Mouse (Mus musculus) lung, embryonic 15.5 days (tissue): ENCODE measurements at regions not wholly inside any gene's neighbourhood (a gene's known extent, or its start where the extent isn't known, plus 50 kb on each side); places are given as distances from the start of the nearest gene placed in this dataset.

ENCODE experiments used
- ATAC-seq: fragments of 200-750 bp; cut with Nextera tagmentation; 2 replicates; pipeline ENCODE4 v1.8.0; 2017; ENCODE audit warnings: moderate number of reproducible peaks, borderline replicate concordance; ENCODE audit not compliant: low FRiP score, low TSS enrichment; ENCODE audit errors: extremely low read depth
- H3K27ac ChIP-seq: fragments of 300-500 bp; sonication (generic); 2 replicates; pipeline ENCODE4 v1.5.1; 2015; ENCODE audit warnings: moderate library complexity, mild to moderate bottlenecking, inconsistent platforms
- H3K27me3 ChIP-seq: fragments of 300-500 bp; sonication (generic); 2 replicates; pipeline ENCODE4 v1.6.1; 2015; ENCODE audit warnings: inconsistent platforms
- H3K36me3 ChIP-seq: fragments of 300-500 bp; sonication (generic); 2 replicates; pipeline ENCODE4 v1.6.1; 2015; ENCODE audit warnings: inconsistent platforms
- H3K4me1 ChIP-seq: fragments of 300-500 bp; sonication (generic); 2 replicates; pipeline ENCODE4 v1.6.1; 2015; ENCODE audit warnings: inconsistent platforms
- H3K4me2 ChIP-seq: fragments of 300-500 bp; sonication (generic); 2 replicates; pipeline ENCODE4 v1.6.1; 2015; ENCODE audit warnings: inconsistent platforms, mild to moderate bottlenecking, moderate library complexity
- H3K4me3 ChIP-seq: fragments of 300-500 bp; sonication (generic); 2 replicates; pipeline ENCODE4 v1.5.1; 2015; ENCODE audit warnings: mild to moderate bottlenecking, inconsistent platforms
- H3K9ac ChIP-seq: fragments of 300-500 bp; sonication (generic); 2 replicates; pipeline ENCODE4 v1.6.1; 2015; ENCODE audit warnings: inconsistent platforms
- H3K9me3 ChIP-seq: fragments of 300-500 bp; sonication (generic); 2 replicates; pipeline ENCODE4 v1.6.1; 2016; ENCODE audit warnings: inconsistent platforms
- WGBS: fragments of 180-500 bp; shearing (Covaris S2); methylation state at CpG from one replicate; pipeline ENCODE4 v1.1.7; 2015; 5-methylcytosine and 5-hydroxymethylcytosine counted together

DNA sequence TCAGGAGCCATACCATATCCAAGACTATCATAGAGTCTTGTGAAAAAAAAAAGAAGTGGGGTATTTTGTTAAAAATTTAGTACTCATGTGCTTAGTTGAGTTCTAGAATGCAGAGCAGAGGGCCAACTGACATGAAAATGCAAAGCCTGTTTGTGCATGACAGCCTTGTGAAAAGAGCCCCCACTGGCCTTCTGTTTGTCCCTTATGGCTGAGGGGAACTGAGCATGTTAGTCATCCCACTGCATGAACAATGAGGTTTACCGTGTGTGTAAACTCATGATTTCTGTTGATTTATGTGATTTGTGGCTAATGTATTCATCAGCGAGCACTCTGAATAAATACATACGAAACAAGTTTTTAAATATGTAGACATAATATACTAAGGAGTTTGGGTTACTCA, 266.1 kb upstream of the Nox3 start:
- H3K9me3 ChIP-seq = no peaks in the 10 kb centered on the region
- 73% methylated on average over 3 of the region's 3 CpGs for WGBS
- no peaks in the 10 kb centered on the region for H3K27me3 ChIP-seq
- no peak overlapping the region for H3K27ac ChIP-seq
- ATAC-seq = no peak
- H3K9ac ChIP-seq = no peak overlapping the region
- H3K4me2 ChIP-seq = no peak overlapping the region
- no peaks in the 10 kb centered on the region for H3K36me3 ChIP-seq
- H3K4me3 ChIP-seq = no peak overlapping the region
- no peaks in the 10 kb centered on the region for H3K4me1 ChIP-seq

DNA sequence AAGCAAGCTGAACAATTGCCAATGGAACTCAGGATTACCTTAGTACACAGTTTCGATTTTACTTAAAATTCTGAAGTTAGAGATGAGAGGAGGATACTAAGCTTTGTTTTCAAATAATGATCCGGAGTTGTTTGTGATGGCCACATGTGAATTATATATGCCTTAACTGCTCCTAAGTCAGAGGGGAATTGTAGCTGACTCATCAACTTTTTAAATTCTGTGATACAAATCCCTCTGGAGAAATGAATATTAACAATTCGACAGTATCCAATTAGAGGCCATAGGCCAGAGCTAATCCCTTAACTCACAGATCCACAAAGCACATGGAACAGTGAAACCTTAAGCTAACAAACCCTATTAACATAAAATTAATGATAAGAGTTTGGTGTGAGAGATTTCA, 250.5 kb upstream of the Nox3 start:
- 88% methylated on average over 3 of the region's 3 CpGs for WGBS
- Histone ChIP-seq H3K4me3 (no peak overlapping the region), H3K27me3 (no peaks in the 10 kb centered on the region), H3K27ac (no peak overlapping the region), H3K9ac (no peak overlapping the region), H3K4me2 (no peak overlapping the region), H3K36me3 (no peaks in the 10 kb centered on the region), H3K4me1 (no peaks in the 10 kb centered on the region), H3K9me3 (no peaks in the 10 kb centered on the region)
- ATAC-seq = no peak

DNA sequence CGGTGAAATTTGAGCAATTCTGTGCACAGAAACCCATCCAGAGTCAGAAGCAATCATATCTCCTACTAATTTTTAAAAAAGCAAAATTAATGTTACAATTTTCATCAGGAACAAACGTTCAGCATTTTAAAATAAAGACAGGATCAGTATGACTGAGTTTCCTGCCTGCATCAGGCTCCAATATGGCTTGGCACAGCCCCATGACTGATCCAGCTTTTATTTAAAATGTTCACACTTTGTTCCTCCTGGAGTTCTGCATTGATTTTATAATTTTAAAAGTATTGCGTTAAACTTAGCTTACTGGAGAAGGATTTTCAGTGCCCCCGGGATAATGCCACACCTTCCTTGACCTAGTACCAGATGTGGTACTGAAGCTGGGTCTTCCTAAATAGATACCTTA, 240.3 kb upstream of the Nox3 start:
- 71% methylated on average over 4 of the region's 4 CpGs for WGBS
- H3K9me3 ChIP-seq = no peaks in the 10 kb centered on the region
- no peak for ATAC-seq
- H3K27me3 ChIP-seq = no peaks in the 10 kb centered on the region
- H3K4me2 ChIP-seq = no peak overlapping the region
- H3K36me3 ChIP-seq = no peaks in the 10 kb centered on the region
- no peak overlapping the region for H3K27ac ChIP-seq
- H3K4me3 ChIP-seq = no peak overlapping the region
- H3K9ac ChIP-seq = no peak overlapping the region
- no peaks in the 10 kb centered on the region for H3K4me1 ChIP-seq

DNA sequence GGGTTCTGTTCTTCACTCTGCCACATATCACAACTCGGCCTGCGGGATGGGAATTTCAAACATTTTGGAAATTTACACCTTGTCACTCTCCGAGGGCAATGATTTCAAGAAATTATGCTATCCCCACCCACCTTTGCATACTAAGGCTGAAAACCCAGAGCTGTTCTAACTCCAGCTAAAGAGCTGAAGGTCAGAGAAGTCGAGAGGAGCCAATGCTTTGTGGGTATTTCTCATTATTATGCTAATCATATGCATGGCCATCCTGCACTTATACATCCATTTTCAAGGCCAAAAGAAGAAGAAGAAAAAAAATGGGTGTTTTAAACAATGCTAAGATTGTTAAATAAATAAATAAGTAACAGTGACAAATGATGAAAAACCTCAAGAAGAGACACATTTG, 237.1 kb upstream of the Nox3 start:
- no peaks in the 10 kb centered on the region for H3K27me3 ChIP-seq
- H3K9me3 ChIP-seq = no peaks in the 10 kb centered on the region
- no peak for ATAC-seq
- 51% methylated on average over 4 of the region's 4 CpGs for WGBS
- H3K27ac ChIP-seq = no peak overlapping the region
- H3K4me3 ChIP-seq = no peak overlapping the region
- no peaks in the 10 kb centered on the region for H3K4me1 ChIP-seq
- no peak overlapping the region for H3K4me2 ChIP-seq
- H3K36me3 ChIP-seq = no peaks in the 10 kb centered on the region
- H3K9ac ChIP-seq = no peak overlapping the region

DNA sequence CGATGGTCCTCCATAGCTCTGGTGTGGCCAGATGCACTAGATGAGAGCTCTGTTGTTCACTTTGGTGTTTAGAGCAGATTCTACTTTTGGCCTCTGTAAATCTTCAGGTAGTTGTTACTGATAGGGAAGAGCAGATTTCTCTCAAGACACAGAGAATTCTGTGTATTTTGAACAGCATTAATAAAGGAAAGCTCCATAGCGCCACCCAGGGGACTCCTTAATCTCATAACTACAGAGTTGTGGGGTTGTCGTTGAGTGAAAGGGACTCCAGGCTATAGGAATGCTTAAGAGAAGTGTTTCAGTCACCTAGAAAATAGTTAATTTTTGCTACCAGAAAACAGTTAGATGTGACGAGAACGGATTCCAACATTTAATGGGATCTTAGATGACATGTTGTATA, 236.0 kb upstream of the Nox3 start:
- no peak for ATAC-seq
- Histone ChIP-seq H3K27me3 (no peaks in the 10 kb centered on the region), H3K4me3 (no peak overlapping the region), H3K36me3 (no peaks in the 10 kb centered on the region), H3K27ac (no peak overlapping the region), H3K9ac (no peak overlapping the region), H3K4me1 (0 out of 2 replicates have a peak, but pooled peaks cover under 1% of the 10 kb centered on the region), H3K4me2 (no peak overlapping the region), H3K9me3 (no peaks in the 10 kb centered on the region)
- 75% methylated on average over 5 of the region's 5 CpGs for WGBS

DNA sequence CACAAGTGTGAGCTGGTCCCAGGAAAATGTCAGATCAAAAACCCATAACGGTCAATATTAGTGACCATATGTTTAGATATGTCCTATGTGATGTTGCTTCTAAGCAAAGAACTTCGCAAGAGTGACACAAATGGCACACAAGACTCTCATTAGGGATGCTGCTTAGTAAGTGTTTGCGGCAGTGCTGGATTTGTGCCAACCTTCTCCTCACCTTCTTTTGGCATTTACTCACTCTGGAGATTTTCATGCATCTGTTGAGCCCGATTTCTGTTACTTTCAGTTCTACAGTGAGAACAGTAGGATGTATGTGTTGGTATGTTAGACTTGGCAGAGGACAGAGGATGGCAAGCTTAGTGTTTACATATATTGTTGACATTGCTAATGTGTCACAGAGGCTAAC, 231.0 kb upstream of the Nox3 start:
- H3K27me3 ChIP-seq = no peaks in the 10 kb centered on the region
- no peak for ATAC-seq
- WGBS = 61% methylated on average over 4 of the region's 4 CpGs

DNA sequence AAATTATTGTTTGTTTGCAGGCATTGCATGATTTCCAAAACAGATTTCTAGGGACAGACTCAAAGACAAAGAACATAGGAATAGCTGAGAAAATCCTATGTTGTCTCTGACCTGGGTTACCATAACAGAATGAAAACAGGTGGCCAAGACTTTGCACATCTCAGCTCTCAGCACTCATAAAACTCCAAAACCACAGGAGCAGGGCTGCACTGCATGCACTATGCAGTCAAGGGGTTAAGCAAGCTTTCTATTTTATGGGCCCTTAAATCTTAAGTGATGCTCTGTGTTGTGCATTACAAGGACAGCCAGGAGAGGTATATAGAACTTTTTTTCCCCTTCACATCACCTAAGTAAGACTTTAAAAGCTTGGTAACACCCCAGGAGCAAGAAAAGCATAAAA, 224.2 kb upstream of the Nox3 start:
- Histone ChIP-seq H3K4me1 (no peaks in the 10 kb centered on the region), H3K4me2 (no peak overlapping the region), H3K4me3 (no peak overlapping the region), H3K9ac (no peak overlapping the region), H3K27me3 (no peaks in the 10 kb centered on the region), H3K36me3 (no peaks in the 10 kb centered on the region), H3K9me3 (no peaks in the 10 kb centered on the region), H3K27ac (no peak overlapping the region)
- ATAC-seq = no peak

More for the DNA sequence above, 231.0 kb upstream of the Nox3 start:
- Histone ChIP-seq H3K9me3 (no peaks in the 10 kb centered on the region), H3K9ac (no peak overlapping the region), H3K4me2 (no peak overlapping the region), H3K36me3 (no peaks in the 10 kb centered on the region), H3K4me1 (0 out of 2 replicates have a peak, but pooled peaks cover 3% of the 10 kb centered on the region), H3K27ac (no peak overlapping the region), H3K4me3 (no peak overlapping the region)

DNA sequence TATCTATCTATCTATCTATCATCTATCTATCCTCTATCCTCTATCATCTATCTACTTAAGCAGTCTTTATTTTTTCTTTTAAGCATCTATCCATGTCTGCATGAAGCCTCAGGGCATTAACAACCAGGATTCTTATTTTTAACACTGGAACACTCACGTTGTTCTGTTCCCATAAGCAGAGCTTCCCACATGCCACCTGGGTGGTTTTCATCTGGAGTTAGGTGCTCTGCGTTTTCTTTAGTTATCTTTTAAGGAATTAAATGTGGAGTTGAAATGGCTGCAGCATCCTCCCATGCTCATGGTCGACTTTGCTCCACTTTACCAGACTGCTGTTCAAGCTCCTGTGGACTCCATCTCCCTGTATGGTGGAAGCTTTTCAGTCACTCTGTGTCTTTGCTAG, 196.8 kb upstream of the Nox3 start:
- no peak overlapping the region for H3K4me2 ChIP-seq
- no peaks in the 10 kb centered on the region for H3K4me1 ChIP-seq
- 75% methylated on average over 3 of the region's 3 CpGs for WGBS
- H3K4me3 ChIP-seq = no peak overlapping the region
- no peak for ATAC-seq
- H3K36me3 ChIP-seq = no peaks in the 10 kb centered on the region
- no peaks in the 10 kb centered on the region for H3K9me3 ChIP-seq
- no peak overlapping the region for H3K9ac ChIP-seq
- H3K27me3 ChIP-seq = no peaks in the 10 kb centered on the region
- H3K27ac ChIP-seq = no peak overlapping the region

DNA sequence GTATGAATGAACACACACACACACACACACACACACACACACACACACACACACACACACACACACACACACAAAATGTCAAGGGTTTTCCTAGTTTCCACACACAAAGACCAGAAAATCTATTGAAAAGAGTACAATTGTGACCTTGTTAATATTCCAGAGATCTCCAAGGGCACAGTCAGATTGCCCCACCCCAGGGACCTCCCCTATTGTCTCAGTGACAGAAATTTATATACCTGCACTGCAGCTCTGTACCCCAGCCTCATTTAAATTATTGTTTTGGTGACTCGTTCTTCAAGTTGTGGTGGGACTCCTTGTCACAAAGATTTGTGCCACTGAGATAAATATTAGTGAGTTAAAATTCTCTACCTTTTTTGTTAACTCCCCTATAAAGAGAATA, 187.1 kb upstream of the Nox3 start:
- no peak overlapping the region for H3K4me3 ChIP-seq
- no peaks in the 10 kb centered on the region for H3K4me1 ChIP-seq
- WGBS = 80% methylated on average over 1 of the region's 1 CpGs
- H3K36me3 ChIP-seq = no peaks in the 10 kb centered on the region
- no peak overlapping the region for H3K9ac ChIP-seq
- no peaks in the 10 kb centered on the region for H3K27me3 ChIP-seq
- no peak overlapping the region for H3K4me2 ChIP-seq
- H3K27ac ChIP-seq = no peak overlapping the region
- H3K9me3 ChIP-seq = no peaks in the 10 kb centered on the region
- ATAC-seq = no peak

DNA sequence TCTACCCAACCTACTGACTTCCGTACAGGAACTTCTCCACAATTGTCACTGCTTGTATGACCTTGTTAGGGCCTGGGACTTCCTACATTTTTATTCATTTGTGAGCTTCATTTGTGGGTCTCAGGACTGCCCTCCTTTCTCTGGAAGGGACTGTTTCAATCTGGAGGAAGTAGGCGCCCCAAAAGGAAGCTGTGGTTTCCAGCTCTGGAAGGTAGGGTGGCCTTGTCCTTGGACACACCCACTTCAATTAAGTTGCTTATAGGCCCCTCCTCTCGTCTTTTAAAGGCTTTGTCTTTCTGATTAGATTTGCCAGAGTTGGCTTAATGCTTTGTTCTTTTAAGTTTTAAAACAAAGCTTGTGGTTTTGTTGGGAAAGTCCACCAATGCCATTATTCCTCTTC, 183.0 kb upstream of the Nox3 start:
- Histone ChIP-seq H3K4me2 (no peak overlapping the region), H3K9ac (no peak overlapping the region), H3K9me3 (no peaks in the 10 kb centered on the region), H3K27me3 (no peaks in the 10 kb centered on the region), H3K4me3 (no peak overlapping the region), H3K27ac (no peak overlapping the region), H3K4me1 (no peaks in the 10 kb centered on the region), H3K36me3 (no peaks in the 10 kb centered on the region)
- 68% methylated on average over 3 of the region's 3 CpGs for WGBS
- no peak for ATAC-seq

DNA sequence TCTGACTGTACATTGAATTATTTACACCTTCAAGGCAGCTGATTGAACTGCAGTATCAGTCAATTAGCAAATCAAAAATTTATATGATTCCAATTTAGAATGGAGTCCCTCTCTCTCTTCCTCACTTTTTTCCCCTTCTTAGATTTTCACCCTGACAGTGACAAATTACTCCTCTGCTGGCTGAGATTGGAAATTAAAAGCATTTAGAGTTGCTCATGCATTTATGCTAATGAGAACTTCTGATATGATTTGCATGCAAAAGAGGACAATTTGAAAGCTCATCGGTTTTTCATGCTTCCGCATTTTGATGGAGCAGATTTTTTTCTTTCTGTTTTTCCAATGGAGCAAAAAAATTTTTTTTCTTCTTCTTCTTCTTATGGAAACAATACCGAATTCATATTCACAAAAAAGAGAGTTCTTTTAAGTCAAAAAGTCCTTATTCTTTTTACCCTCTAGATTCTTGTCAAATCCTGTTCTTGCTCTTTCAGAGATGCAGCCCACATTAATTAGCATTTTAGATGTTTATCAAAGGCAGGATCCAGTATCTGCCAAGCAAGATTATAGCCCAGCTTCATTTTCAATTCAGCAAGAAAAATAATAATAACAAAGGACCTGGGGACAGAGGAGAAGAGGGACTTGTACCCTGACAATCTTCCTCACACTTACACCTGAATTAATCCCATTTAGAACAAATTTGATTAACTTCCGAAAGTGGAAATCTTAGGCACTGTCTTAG, 173.6 kb upstream of the Nox3 start:
- no peak overlapping the region for H3K4me3 ChIP-seq
- no peaks in the 10 kb centered on the region for H3K9me3 ChIP-seq
- ATAC-seq = no peak
- no peak overlapping the region for H3K9ac ChIP-seq
- no peak overlapping the region for H3K27ac ChIP-seq
- H3K36me3 ChIP-seq = no peaks in the 10 kb centered on the region
- 65% methylated on average over 4 of the region's 4 CpGs for WGBS
- H3K27me3 ChIP-seq = no peaks in the 10 kb centered on the region
- no peaks in the 10 kb centered on the region for H3K4me1 ChIP-seq
- no peak overlapping the region for H3K4me2 ChIP-seq

DNA sequence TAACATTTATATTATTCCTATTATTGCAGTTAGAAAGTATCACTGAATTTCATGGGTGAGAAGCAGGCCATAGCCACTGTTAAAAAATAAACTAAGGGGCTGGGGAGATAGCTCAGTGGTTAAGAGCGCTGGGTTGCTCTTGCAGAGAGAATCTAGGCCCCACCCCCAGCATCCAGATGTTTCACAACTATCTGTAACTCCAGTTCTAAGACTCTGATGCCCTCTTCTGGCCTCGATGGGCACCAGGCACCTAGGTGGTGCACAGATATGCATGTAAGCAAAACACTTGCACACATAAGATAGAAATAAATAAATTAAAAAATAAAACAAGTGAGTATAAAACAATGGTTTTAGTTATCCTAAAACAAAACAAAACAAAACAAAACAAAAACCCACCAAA, 166.3 kb upstream of the Nox3 start:
- Histone ChIP-seq H3K4me2 (no peak overlapping the region), H3K4me1 (no peaks in the 10 kb centered on the region)

DNA sequence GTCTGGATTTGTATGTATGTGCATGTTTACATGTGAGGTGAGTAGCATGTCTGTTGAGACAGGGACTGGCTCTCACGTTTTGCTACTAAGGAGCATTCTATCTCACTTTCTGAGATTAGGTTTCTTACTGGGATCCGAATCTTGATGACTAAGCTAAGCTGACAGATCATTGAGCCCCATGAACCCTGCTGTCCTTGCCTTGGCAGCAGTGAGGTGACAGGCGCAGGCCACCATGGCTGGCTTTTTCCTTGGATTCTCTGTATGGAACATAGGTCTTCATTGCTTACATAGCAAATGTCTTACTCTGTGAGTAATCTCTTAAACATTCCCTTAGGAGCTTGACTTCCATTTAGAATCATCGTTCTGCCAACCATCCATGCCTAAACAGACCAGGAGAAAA, 140.3 kb upstream of the Nox3 start:
- no peaks in the 10 kb centered on the region for H3K4me1 ChIP-seq

More for the DNA sequence above, 166.3 kb upstream of the Nox3 start:
- Histone ChIP-seq H3K9ac (no peak overlapping the region), H3K27me3 (no peaks in the 10 kb centered on the region), H3K9me3 (no peaks in the 10 kb centered on the region), H3K36me3 (no peaks in the 10 kb centered on the region), H3K4me3 (no peak overlapping the region), H3K27ac (no peak overlapping the region)
- no peak for ATAC-seq
- 21% methylated on average over 2 of the region's 2 CpGs for WGBS

More for the DNA sequence above, 140.3 kb upstream of the Nox3 start:
- ATAC-seq = no peak
- H3K27me3 ChIP-seq = no peaks in the 10 kb centered on the region
- H3K36me3 ChIP-seq = no peaks in the 10 kb centered on the region
- no peak overlapping the region for H3K4me3 ChIP-seq
- H3K4me2 ChIP-seq = no peak overlapping the region
- no peak overlapping the region for H3K27ac ChIP-seq
- 59% methylated on average over 4 of the region's 4 CpGs for WGBS
- no peaks in the 10 kb centered on the region for H3K9me3 ChIP-seq
- H3K9ac ChIP-seq = no peak overlapping the region
